Mouse (Mus musculus) CD4-positive, CD25-positive, alpha-beta regulatory T cell, adult 4 months (primary cell): ENCODE measurements around the gene Tcf7. TPM values are rescaled to one million over a fixed set of nuclear protein-coding genes. Genes with fewer than 3 reads are reported as not detected.

Experiments
- ATAC-seq: one replicate; pipeline ENCODE4 v1.8.0; 2017
- polyA plus RNA-seq, 2 experiments: library from polyadenylated mRNA; unstranded; fragments of 100-300 nt; shearing (Covaris generic); gene quantifications; one replicate each; pipeline ENCODE4 v1.2.1; 2017

Tcf7 gene
- polyA plus RNA-seq, 2 experiments from 2014 or later, result 246 to 283 TPM

DNA sequence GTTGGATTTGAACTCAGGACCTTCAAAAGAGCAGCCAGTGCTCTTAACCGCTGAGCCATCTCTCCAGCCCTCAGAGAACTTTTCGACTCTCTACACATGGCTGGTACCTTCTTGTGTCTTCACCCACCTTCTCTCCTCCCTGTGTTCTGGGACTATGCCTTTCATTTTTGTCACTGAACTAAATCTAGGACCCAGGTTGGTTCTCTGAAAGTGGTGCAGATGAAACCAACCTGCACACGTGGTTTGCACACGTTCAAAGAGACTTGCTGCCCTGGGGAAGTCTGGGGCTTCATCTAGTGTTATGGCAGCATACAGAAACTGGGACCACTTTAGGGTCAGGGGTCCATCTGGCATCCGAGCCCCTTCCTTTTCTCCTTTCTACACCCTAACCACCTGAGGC, 15.5 kb downstream of the Tcf7 start:
- ATAC-seq, result no peak

DNA sequence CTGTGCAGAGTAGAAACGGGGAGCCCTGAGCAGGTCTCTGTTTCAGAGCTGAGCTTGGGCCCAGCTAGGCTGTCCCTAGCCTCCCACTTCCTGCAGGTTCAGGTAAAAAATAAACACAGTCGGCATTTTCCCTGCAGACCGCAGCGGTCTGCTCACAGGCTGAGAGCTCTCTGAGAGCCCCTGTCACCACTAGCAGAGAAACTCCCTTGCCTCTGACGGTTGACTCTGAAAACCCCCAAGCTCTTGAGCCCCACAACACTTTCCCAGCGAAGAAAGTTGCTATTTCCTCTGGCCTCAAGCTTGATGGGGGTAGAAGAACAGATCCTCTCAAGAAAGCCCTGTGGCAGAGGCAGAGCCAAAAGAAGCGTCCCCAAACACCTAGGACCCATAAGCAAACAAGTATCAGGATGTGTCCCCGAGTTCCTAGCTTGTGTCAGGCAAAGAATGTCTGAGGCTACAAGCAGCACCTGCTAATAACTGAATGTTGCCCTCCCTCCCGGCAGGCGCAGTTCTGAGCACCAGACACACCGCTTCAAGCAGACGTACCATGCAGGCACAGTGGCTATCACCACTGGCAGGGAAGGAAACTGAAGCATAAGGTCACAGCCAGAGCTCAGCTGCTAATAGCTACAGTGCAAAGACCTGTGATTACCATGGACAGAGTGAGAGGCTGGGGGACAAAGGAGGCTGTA, 17.1 kb downstream of the Tcf7 start:
- ATAC-seq, result peak; percentile 72

- no peak for ATAC-seq
These were observed 17.9 kb downstream of the Tcf7 start for GRCm38 (mm10) chr11:52264871-52265270.

GRCm38 (mm10) chr11:52262338-52262737, 20.5 kb downstream of the Tcf7 start:
- ATAC-seq, result no peak

GRCm38 (mm10) chr11:52261937-52262336, 20.9 kb downstream of the Tcf7 start:
- ATAC-seq, result no peak

- ATAC-seq, result no peak
These were observed 21.9 kb downstream of the Tcf7 start for GRCm38 (mm10) chr11:52260878-52261277.

GRCm38 (mm10) chr11:52258711-52259110, 24.1 kb downstream of the Tcf7 start:
- no peak for ATAC-seq

GRCm38 (mm10) chr11:52257376-52257775, 25.4 kb downstream of the Tcf7 start:
- no peak for ATAC-seq

DNA sequence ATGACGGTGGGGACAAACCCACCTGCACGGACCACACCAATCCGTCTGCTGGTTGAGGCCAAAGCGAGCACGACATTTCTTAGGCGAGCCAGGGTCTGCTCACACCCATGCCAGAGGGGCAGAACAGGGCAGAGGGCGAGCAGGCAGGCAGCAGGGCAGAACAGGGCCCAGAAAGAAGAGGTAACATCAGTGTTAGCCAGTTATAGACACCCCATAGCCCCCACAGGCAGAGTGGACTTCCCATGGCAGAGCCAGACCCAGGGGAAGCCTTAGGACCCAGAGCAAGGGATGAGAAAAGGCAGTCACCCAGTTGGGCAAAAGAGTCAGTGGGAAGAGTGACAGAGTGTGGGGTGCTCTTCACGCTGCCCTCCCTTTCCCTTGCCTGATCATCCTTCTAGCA, 27.7 kb downstream of the Tcf7 start:
- ATAC-seq, result no peak

DNA sequence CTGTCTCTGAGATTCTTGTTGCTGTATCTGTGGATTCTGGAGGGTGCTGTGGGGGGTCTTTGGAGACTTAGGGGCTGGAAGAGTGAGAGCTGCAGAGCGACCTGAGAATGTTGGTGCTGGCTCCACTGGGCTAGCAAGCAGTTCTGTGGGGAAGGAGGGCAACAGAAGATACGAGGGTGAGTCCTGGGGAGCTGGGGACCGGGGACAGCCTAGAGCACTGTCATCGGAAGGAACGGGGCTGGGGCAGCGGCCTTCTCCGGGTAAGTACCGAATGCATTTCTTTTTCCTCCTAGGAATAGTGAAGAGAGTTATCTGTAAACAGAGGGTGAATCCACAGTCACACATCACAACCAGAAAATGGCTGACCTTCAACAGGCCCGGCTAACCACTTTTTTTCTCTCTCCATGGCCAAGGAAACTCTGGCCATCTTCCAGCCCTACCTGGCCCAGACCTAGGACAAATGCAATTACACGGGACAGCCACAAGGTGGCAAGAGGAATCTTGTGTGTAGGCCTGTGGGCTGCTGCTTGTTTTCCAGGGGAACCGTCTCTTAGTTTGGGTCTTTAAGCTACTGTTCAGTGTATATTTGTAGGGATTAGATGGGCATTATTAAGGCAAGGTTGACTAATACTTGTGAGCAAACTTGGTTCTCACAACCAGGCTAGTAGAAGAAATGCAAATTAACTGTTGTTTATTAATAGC, 29.0 kb downstream of the Tcf7 start:
- peak; percentile 48 for ATAC-seq

DNA sequence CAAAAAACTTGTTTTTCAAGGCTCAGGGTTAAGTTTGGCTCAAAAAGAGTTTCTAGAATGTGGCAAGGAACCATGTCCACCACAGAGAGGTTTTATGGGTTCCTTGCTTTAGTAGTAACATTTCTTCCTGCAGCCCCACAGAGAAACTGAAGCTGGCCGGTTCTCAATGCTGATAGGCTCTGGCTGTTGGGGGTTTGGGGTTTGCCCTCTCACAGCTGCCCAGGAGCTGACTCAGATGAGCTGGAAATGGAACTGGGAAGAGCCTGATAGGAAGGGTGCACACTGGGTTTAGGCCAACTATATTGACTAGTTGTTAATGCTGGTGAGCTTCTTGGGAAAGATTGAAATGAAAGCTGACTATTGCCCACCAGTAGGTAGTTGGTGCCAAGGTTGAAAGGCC, 30.1 kb downstream of the Tcf7 start:
- ATAC-seq, result no peak

- ATAC-seq, result no peak
These were observed 31.0 kb downstream of the Tcf7 start for GRCm38 (mm10) chr11:52251770-52252169.

DNA sequence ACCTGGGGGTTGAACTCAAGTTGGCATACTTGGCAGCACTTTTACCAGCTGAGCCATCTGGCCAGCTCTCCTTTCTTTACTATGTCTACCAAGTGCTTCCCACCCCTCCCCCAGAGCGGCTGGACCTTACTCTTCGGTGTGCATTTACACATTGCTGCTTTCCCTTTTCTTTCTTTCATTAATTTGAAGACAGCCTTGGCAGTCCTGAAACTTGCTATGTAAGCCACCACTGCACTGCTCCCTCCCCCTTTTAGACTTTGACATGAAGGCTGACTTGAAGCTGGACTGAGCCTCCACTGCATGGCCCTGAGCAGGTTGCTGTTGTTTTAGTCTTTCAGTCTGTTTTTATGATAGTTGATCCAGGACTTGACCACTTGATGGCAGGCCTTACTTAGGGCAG, 33.4 kb downstream of the Tcf7 start:
- no peak for ATAC-seq

DNA sequence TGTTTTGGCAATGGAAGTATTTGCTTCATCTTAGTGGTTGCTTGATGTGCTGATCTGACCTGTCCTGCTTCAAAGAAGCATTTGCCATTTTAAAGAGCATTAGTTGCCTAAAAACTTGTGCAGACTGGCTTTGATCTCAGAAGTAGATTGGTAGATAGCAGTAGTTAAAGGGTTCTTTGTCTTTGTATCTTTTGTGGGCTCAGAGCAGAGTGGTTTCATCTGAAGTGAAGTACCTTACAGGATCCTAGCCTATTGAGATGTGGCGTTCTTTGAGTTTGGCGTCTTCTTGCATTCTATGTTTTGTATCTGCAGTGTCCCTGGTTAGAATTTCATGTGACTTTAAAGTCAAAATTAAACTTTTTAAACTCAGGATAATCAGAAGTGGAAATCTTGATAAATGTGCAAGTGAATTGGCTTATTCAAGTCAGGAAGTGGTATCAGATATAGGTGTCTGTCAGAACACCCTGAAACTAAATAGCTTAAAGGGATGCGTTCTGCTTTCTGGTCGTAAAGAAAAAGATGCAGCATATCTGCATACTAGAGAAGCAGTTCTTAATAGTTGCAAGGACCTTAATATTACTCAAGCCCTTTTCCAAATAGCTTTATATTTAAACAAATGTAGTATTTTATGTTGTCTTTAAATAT, 41.8 kb downstream of the Tcf7 start:
- ATAC-seq, result peak; percentile 76

- no peak for ATAC-seq
These were observed 48.3 kb downstream of the Tcf7 start for GRCm38 (mm10) chr11:52234509-52234908.

- no peak for ATAC-seq
These were observed 48.9 kb downstream of the Tcf7 start for GRCm38 (mm10) chr11:52233906-52234305.

GRCm38 (mm10) chr11:52233043-52233653, 49.7 kb downstream of the Tcf7 start:
- no peak for ATAC-seq

GRCm38 (mm10) chr11:52231606-52232541, 50.9 kb downstream of the Tcf7 start, which contains the start of gene Skp1a:
Gene Skp1a (plus strand): TSS chr11:52231995.
- ATAC-seq, result peak; percentile 76

- no peak for ATAC-seq
These were observed 52.1 kb downstream of the Tcf7 start for GRCm38 (mm10) chr11:52230694-52231093.

DNA sequence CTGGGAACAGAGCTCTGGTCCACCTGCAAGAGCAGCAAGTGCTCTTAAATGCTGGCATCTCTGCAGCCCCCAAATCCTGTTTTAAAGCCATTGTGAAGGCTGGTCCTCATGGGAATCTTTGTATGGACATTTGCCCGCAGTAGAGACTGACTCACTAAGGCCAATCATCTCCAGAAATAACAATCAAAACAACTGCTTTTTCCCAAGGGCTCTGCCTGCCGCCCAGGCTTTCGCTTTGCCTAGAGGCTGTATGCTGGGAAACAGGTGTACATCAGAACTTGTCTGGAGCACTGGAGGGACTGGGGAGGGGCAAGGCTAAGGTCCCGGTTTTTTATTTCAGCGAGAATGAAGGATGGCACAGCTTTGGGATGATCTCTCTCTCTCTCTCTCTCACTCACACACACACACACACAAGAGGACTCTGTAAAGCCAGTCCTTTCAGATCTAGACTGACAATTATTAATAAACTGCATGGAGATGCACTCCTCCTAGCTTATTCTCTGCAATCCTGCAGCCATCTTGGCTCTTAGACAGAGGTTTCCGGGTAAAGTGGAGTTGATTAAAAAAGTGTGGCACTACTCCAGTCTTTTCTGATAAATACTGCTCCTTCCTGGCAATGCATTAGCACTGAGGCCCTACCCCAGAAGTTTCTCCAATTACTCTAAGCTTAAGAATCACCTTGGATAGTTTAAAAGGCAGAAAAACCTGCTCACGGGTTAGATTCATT, 53.9 kb downstream of the Tcf7 start:
- ATAC-seq, result no peak

- ATAC-seq, result no peak
These were observed 55.2 kb downstream of the Tcf7 start for GRCm38 (mm10) chr11:52227466-52228226.
